Mouse (Mus musculus): ENCODE measurements at regions not wholly inside any gene's neighbourhood (a gene's known extent, or its start where the extent isn't known, plus 50 kb on each side); places are given as distances from the start of the nearest gene placed in this dataset.

GRCm38 (mm10) chr4:124511761-124512160 lies 98.8 kb downstream of the 3100002H09Rik start:
- TF ChIP-seq CTCF (IDR thresholded peaks at IDR 0.05; ENCODE audit: control insufficient read depth, insufficient read depth, insufficient replicate concordance, low read depth, low read length) (no peak), POLR2A (IDR thresholded peaks at IDR 0.05; ENCODE audit: control insufficient read depth, low read depth, low read length) (no peak)

All from testis, adult 2 months (tissue).